Mouse (Mus musculus) midbrain, embryonic 14.5 days (tissue): Measurements from ENCODE around the gene Zbbx. TPM values are rescaled to one million over a fixed set of nuclear protein-coding genes. Genes with fewer than 3 reads are reported as not detected.

Source experiments
- polyA plus RNA-seq: library from polyadenylated mRNA; unstranded; fragments of >200 nt; fragmentation: Nextera tagmentation; extraction: Ambion mirVana; gene quantifications from 2 replicates; pipeline ENCODE4 v1.2.1, GENCODE M21; 2014

The Zbbx gene
- polyA plus RNA-seq, 1 experiment from 2014 or later: 0.20 TPM

Other genes starting within 250 kb of the Zbbx start
- not detected in 2 replicates for gene Serpini2, start 105.0 kb upstream of the Zbbx start, polyA plus RNA-seq